Comparison of ENCODE assay signal across 25 mouse cellular contexts in genomic region chr10:59571964-59572363, GRCm38 (mm10). TPM values are rescaled to one million over a fixed set of nuclear protein-coding genes. Genes with fewer than 3 reads are reported as not detected.
DNase-seq lines count a peak whose midpoint lies in the region; ATAC-seq and TF ChIP-seq lines count a peak whose summit lies in the region.
"Had no signal": no experiment of that assay in that cellular context is flagged by ENCODE, and none has a peak within 500 bp of the region (broad histone marks: within the 10 kb centered on the region; RNA-seq: fewer than 3 reads in every experiment).

No protein-coding gene starts in this region.

- H3K9ac ChIP-seq in heart, embryonic 15.5 days, result no peak overlapping the region
- H3K9ac ChIP-seq in lung, embryonic 16.5 days (ENCODE audit: low read length), result no peak overlapping the region
- H3K9ac ChIP-seq in limb, embryonic 14.5 days (ENCODE audit: low read depth, low read length, severe bottlenecking), result no peak overlapping the region
- H3K9ac ChIP-seq in stomach, embryonic 15.5 days, result no peak overlapping the region
- H3K9ac ChIP-seq: hindbrain, embryonic 15.5 days; liver, embryonic 14.5 days; neural tube, embryonic 13.5 days had no signal

- no peak for TF ChIP-seq POLR2A in limb, embryonic 14.5 days (IDR thresholded peaks at IDR 0.05; ENCODE audit: borderline replicate concordance, extremely low read depth, insufficient read depth, insufficient read length)

- 68% methylated on average over 5 of the region's 5 CpGs for whole genome bisulfite sequencing in heart, embryonic 15.5 days
- WGBS in lung, embryonic 16.5 days, result 40% methylated on average over 5 of the region's 5 CpGs
- WGBS in limb, embryonic 14.5 days, result 81% methylated on average over 5 of the region's 5 CpGs
- 49% methylated on average over 5 of the region's 5 CpGs for WGBS in stomach, embryonic 15.5 days

- peaks cover 17% of the 10 kb centered on the region for H3K4me1 ChIP-seq in heart, embryonic 15.5 days (replicated peaks)
- peaks cover 5% of the 10 kb centered on the region for H3K4me1 ChIP-seq in lung, embryonic 16.5 days (replicated peaks; ENCODE audit: control insufficient read depth, insufficient read depth, low read length)
- peaks cover 41% of the 10 kb centered on the region for H3K4me1 ChIP-seq in limb, embryonic 14.5 days (ENCODE audit: control insufficient read depth, insufficient read depth, low read length)
- peaks cover 38% of the 10 kb centered on the region; the same call in 1 of the 2 replicates for H3K4me1 ChIP-seq in stomach, embryonic 15.5 days
- H3K4me1 ChIP-seq: hindbrain, embryonic 15.5 days had no signal

- H3K9me3 ChIP-seq in heart, embryonic 15.5 days (replicated peaks), result 0 out of 2 replicates have a peak, but pooled peaks cover 3% of the 10 kb centered on the region
- peaks cover 5% of the 10 kb centered on the region for H3K9me3 ChIP-seq in lung, embryonic 16.5 days (ENCODE audit: control insufficient read depth, low read length)
- peaks cover 11% of the 10 kb centered on the region; the same call in 1 of the 2 replicates for H3K9me3 ChIP-seq in limb, embryonic 14.5 days (ENCODE audit: control insufficient read depth, low read length)
- no peaks in the 10 kb centered on the region; the same call in 1 of the 2 replicates for H3K9me3 ChIP-seq in stomach, embryonic 15.5 days

- H3K27me3 ChIP-seq in heart, embryonic 15.5 days, result no peaks in the 10 kb centered on the region
- H3K27me3 ChIP-seq in lung, embryonic 16.5 days (ENCODE audit: control insufficient read depth, insufficient read depth, low read depth, low read length), result no peaks in the 10 kb centered on the region
- no peaks in the 10 kb centered on the region for H3K27me3 ChIP-seq in limb, embryonic 14.5 days (ENCODE audit: control insufficient read depth, insufficient read depth, low read length)
- no peaks in the 10 kb centered on the region for H3K27me3 ChIP-seq in stomach, embryonic 15.5 days (replicated peaks)
- H3K27me3 ChIP-seq: hindbrain, embryonic 15.5 days; neural tube, embryonic 13.5 days had no signal

- ATAC-seq in heart, embryonic 15.5 days (replicated peaks; ENCODE audit: insufficient number of reproducible peaks, insufficient read depth, low FRiP score, low read depth), result no peak
- ATAC-seq in lung, embryonic 16.5 days (ENCODE audit: low read depth), result peak; percentile 62; the same call in 1 of the 2 replicates
- no peak for ATAC-seq in limb, embryonic 14.5 days (ENCODE audit: low FRiP score, low read depth)
- no peak for ATAC-seq in stomach, embryonic 15.5 days (ENCODE audit: insufficient read depth, low FRiP score, low read depth)

- H3K4me2 ChIP-seq in heart, embryonic 15.5 days, result no peak overlapping the region
- H3K4me2 ChIP-seq in lung, embryonic 16.5 days (ENCODE audit: low read depth, low read length), result no peak overlapping the region
- H3K4me2 ChIP-seq in limb, embryonic 14.5 days (replicated peaks; ENCODE audit: low read depth, low read length, severe bottlenecking), result no peak overlapping the region
- no peak overlapping the region for H3K4me2 ChIP-seq in stomach, embryonic 15.5 days
- H3K4me2 ChIP-seq: hindbrain, embryonic 15.5 days; neural tube, embryonic 13.5 days had no signal

- no peak for DNase-seq in heart, adult 8-10 months (ENCODE audit: low spot score)
- no peak for DNase-seq in lung, postnatal 36 days
- DNase-seq in limb, embryonic 14.5 days (ENCODE audit: low spot score), result no peak
- DNase-seq in layer of hippocampus, adult 8-10 months (ENCODE audit: low spot score in 2 of 2), result no peak
- no peak for DNase-seq in ovary, adult 18-20 months (ENCODE audit: low spot score)
- DNase-seq: adrenal gland, adult 2 months; cerebellum, adult 9-10 months; gastrocnemius, postnatal 10 days; heart, postnatal 14 days; kidney, adult 18-20 months; layer of hippocampus, postnatal 36 days; midbrain, embryonic 14.5 days; spleen, adult 18-20 months; thymus, adult 2 months had no signal

- peak overlapping the region; percentile 14 for H3K27ac ChIP-seq in heart, embryonic 15.5 days
- no peak overlapping the region for H3K27ac ChIP-seq in lung, embryonic 16.5 days (ENCODE audit: low read length)
- 0 out of 2 replicates have a peak overlapping the region, but pooled peaks have one; percentile 19 for H3K27ac ChIP-seq in limb, embryonic 14.5 days (replicated peaks; ENCODE audit: low read depth, low read length)
- peak overlapping the region; percentile 27; the same call in 1 of the 2 replicates for H3K27ac ChIP-seq in stomach, embryonic 15.5 days
- H3K27ac ChIP-seq: embryonic facial prominence, embryonic 10.5 days; hindbrain, embryonic 15.5 days; kidney, postnatal 0 days; liver, embryonic 14.5 days; neural tube, embryonic 13.5 days had no signal

- H3K4me3 ChIP-seq in heart, embryonic 15.5 days, result no peak overlapping the region
- no peak overlapping the region for H3K4me3 ChIP-seq in lung, embryonic 16.5 days (ENCODE audit: low read length)
- no peak overlapping the region for H3K4me3 ChIP-seq in limb, embryonic 14.5 days (replicated peaks; ENCODE audit: low read length)
- H3K4me3 ChIP-seq in stomach, embryonic 15.5 days (replicated peaks), result no peak overlapping the region
- H3K4me3 ChIP-seq: embryonic facial prominence, embryonic 10.5 days; hindbrain, embryonic 15.5 days; neural tube, embryonic 13.5 days had no signal

- H3K36me3 ChIP-seq in heart, embryonic 15.5 days, result 0 out of 2 replicates have a peak, but pooled peaks cover 4% of the 10 kb centered on the region
- no peaks in the 10 kb centered on the region; the same call in 1 of the 2 replicates for H3K36me3 ChIP-seq in lung, embryonic 16.5 days (ENCODE audit: control insufficient read depth, insufficient read depth, low read length)
- H3K36me3 ChIP-seq in limb, embryonic 14.5 days (ENCODE audit: control insufficient read depth, insufficient read depth, low read length), result peaks cover 4% of the 10 kb centered on the region; the same call in 1 of the 2 replicates
- H3K36me3 ChIP-seq in stomach, embryonic 15.5 days, result no peaks in the 10 kb centered on the region
- H3K36me3 ChIP-seq: embryonic facial prominence, embryonic 10.5 days; hindbrain, embryonic 15.5 days; neural tube, embryonic 13.5 days had no signal

RNA-seq across cellular contexts. Expression of gene Gm10322, which starts 43.9 kb away (rescaled TPM):
- polyA plus RNA-seq in heart, embryonic 15.5 days (2015; fragmentation: Nextera tagmentation; extraction: Ambion mirVana), result not detected in 2 replicates
- total RNA-seq in heart, adult 8-10 months (2022), result not detected
- polyA plus RNA-seq in lung, embryonic 16.5 days (2015; fragmentation: Nextera tagmentation; extraction: Ambion mirVana), result not detected in 2 replicates
- not detected in 2 replicates for polyA plus RNA-seq in limb, embryonic 14.5 days (2012; rRNA removed)
- not detected in 2 replicates for polyA plus RNA-seq in limb, embryonic 14.5 days (2014; fragmentation: Nextera tagmentation; extraction: Ambion mirVana)
- 0.84 TPM in 1 of 2 replicates, not detected in the other for polyA plus RNA-seq in stomach, embryonic 15.5 days (2015; fragmentation: Nextera tagmentation; extraction: Ambion mirVana)
- not detected for total RNA-seq in layer of hippocampus, adult 8-10 months (2022)
- total RNA-seq: adrenal gland, adult 2 months; common myeloid progenitor, adult 5-6 weeks; gastrocnemius, postnatal 10 days; heart, postnatal 14 days; layer of hippocampus, postnatal 36 days; left cerebral cortex, postnatal 14 days had no signal
- polyA plus RNA-seq: adrenal gland, adult 2 months; embryonic facial prominence, embryonic 10.5 days; forebrain, embryonic 11.5 days; hindbrain, embryonic 15.5 days; liver, embryonic 14.5 days; midbrain, embryonic 14.5 days; neural tube, embryonic 13.5 days had no signal

RNA-seq across cellular contexts. Expression of gene Mcu, which starts 44.5 kb away (rescaled TPM):
- 22.0 and 24.2 TPM in 2 replicates for polyA plus RNA-seq in heart, embryonic 15.5 days (2015; fragmentation: Nextera tagmentation; extraction: Ambion mirVana)
- total RNA-seq in heart, adult 8-10 months (2022), result 10 to 100 TPM; 19.4 to 25.7 (median 23.9) TPM
- polyA plus RNA-seq in lung, embryonic 16.5 days (2015; fragmentation: Nextera tagmentation; extraction: Ambion mirVana), result 30.6 and 33.3 TPM in 2 replicates
- polyA plus RNA-seq in limb, embryonic 14.5 days (2012; rRNA removed), result 34.5 and 37.1 TPM in 2 replicates
- 54.2 and 56.7 TPM in 2 replicates for polyA plus RNA-seq in limb, embryonic 14.5 days (2014; fragmentation: Nextera tagmentation; extraction: Ambion mirVana)
- polyA plus RNA-seq in stomach, embryonic 15.5 days (2015; fragmentation: Nextera tagmentation; extraction: Ambion mirVana), result 55.8 and 59.2 TPM in 2 replicates
- total RNA-seq in layer of hippocampus, adult 8-10 months (2022), result 10 to 100 TPM; 45.3 to 51.6 (median 47.1) TPM
